Mouse (Mus musculus) limb, embryonic 11.5 days (tissue): ENCODE measurements around the gene Rab25. TPM values are rescaled to one million over a fixed set of nuclear protein-coding genes. Genes with fewer than 3 reads are reported as not detected.

ENCODE experiments used
- ATAC-seq: fragments of 200-750 bp; cut with Nextera tagmentation; 2 replicates; pipeline ENCODE4 v1.8.0; 2017; ENCODE audit warnings: low read depth; ENCODE audit not compliant: insufficient number of reproducible peaks, low FRiP score, low TSS enrichment
- DNase-seq: peaks from one replicate; pipeline ENCODE4 v3.0.0-alpha.2; 2015; ENCODE audit warnings: low spot score
- H3K27ac ChIP-seq: fragments of 300-500 bp; sonication (generic); replicated peaks from 2 replicates; pipeline ENCODE4 v1.5.1; 2014; ENCODE audit warnings: low read depth, mild to moderate bottlenecking, low read length
- H3K27me3 ChIP-seq: fragments of 300-500 bp; sonication (generic); 2 replicates; pipeline ENCODE4 v1.6.1; 2014; ENCODE audit warnings: mild to moderate bottlenecking, low read length, mixed read lengths; ENCODE audit not compliant: control insufficient read depth, insufficient read depth
- H3K36me3 ChIP-seq: fragments of 300-500 bp; sonication (generic); 2 replicates; pipeline ENCODE4 v1.6.1; 2014; ENCODE audit warnings: mild to moderate bottlenecking, low read length, moderate library complexity, mixed read lengths; ENCODE audit not compliant: control insufficient read depth, insufficient read depth
- H3K4me1 ChIP-seq: fragments of 300-500 bp; sonication (generic); 2 replicates; pipeline ENCODE4 v1.6.1; 2014; ENCODE audit warnings: low read length, mixed read lengths; ENCODE audit not compliant: control insufficient read depth, insufficient read depth
- H3K4me2 ChIP-seq: fragments of 300-500 bp; sonication (generic); 2 replicates; pipeline ENCODE4 v1.6.1; 2014; ENCODE audit warnings: low read depth, mild to moderate bottlenecking, moderate library complexity; ENCODE audit not compliant: severe bottlenecking
- H3K4me3 ChIP-seq: fragments of 300-500 bp; sonication (generic); 2 replicates; pipeline ENCODE4 v1.5.1; 2014; ENCODE audit warnings: low read depth, low read length
- H3K9ac ChIP-seq: fragments of 300-500 bp; sonication (generic); 2 replicates; pipeline ENCODE4 v1.6.1; 2014; ENCODE audit warnings: mild to moderate bottlenecking, low read length
- H3K9me3 ChIP-seq: fragments of 300-500 bp; sonication (generic); 2 replicates; pipeline ENCODE4 v1.6.1; 2016; ENCODE audit warnings: low read length; ENCODE audit not compliant: control insufficient read depth
- WGBS: fragments of 180-500 bp; shearing (Covaris S2); extraction: QIAGEN DNeasy Blood & Tissue Kit; methylation state at CpG from one replicate; pipeline ENCODE4 v1.1.7; 2014; 5-methylcytosine and 5-hydroxymethylcytosine counted together
- polyA plus RNA-seq: library from polyadenylated mRNA; unstranded; fragments of >200 nt; fragmentation: Nextera tagmentation; extraction: Ambion mirVana; gene quantifications from 2 replicates; pipeline ENCODE4 v1.2.1, GENCODE M21; 2014

Gene Rab25
- polyA plus RNA-seq, 1 experiment from 2014 or later, result 2.4 TPM

- Histone ChIP-seq H3K9ac (peak overlapping the region; percentile 71), H3K4me3 (peak overlapping the region; percentile 85), H3K36me3 (peaks cover 12% of the 10 kb centered on the region), H3K27me3 (no peaks in the 10 kb centered on the region), H3K27ac (0 out of 2 replicates have a peak overlapping the region, but pooled peaks have one; percentile 53), H3K4me1 (peaks cover 7% of the 10 kb centered on the region), H3K9me3 (no peaks in the 10 kb centered on the region), H3K4me2 (peak overlapping the region; percentile 77)
- ATAC-seq, result no peak
- DNase-seq, result no peak
- 25% methylated on average over 16 of the region's 16 CpGs for WGBS
Measured at GRCm38 (mm10) chr3:88552082-88552645, 4.1 kb upstream of the Rab25 start.

DNA sequence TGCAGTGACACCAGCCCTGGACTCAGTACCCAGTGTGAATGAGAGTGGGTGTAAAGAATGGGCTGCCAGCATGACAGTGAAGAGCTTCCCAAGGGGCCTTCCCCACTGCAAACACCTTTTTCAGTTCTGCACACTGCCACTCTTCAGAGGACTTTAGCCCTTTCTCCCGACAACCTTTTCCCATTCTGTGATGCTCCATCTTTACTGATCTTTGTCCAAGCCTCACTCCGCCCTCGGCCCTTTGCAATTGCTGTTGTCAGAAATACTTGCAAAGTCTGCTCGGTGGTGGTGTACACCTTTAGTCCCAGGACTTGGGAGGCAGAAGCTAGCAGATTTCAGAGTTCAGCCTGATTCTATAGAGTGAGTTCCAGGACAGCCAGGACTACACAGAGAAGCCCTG lies 3.5 kb upstream of the Rab25 start:
- H3K4me1 ChIP-seq, result peaks cover 7% of the 10 kb centered on the region
- DNase-seq (no peak), ATAC-seq (no peak)
- no peak overlapping the region for H3K9ac ChIP-seq
- H3K9me3 ChIP-seq, result no peaks in the 10 kb centered on the region
- no peak overlapping the region for H3K27ac ChIP-seq
- WGBS, result 89% methylated on average over 4 of the region's 4 CpGs
- H3K4me3 ChIP-seq, result no peak overlapping the region
- no peaks in the 10 kb centered on the region for H3K27me3 ChIP-seq
- peaks cover 8% of the 10 kb centered on the region for H3K36me3 ChIP-seq
- no peak overlapping the region for H3K4me2 ChIP-seq

DNA sequence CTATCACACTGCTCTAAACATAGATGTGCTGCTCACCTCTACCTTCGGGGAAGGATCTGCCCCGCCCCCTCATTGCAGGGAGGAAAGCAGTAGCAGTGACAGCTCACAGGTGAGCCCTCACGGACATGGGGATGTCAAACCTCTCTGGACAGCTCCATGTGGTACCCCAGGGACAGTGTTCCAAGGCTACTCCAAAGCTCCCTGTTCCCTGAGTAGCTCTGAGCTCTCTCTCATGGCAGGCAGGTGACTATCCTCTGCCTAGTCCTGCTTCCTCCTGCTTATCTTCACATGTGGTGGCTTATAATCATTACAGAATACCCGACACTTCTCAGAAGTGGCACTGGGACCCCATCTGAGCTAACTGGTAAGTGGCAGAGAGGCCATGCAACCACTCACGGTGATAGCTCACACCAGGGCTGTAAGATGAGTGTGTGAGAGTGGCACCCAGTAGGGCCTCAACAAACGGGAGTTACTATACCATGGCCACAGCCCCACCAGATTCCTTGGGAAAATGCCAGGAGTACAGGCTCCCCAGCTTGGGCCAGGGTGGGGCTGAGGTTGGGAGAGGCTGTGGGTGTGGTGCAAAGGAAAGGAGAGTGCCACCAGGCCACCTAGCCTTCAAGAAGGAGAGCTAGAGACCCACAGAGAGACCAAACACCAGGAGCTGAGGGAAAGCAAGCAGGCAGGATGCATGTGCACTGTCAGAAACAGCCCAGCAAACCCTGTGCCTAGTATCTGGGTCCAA lies 1.3 kb downstream of the Rab25 start:
- 74% methylated on average over 6 of the region's 6 CpGs for WGBS

GRCm38 (mm10) chr3:88544955-88545591 lies 3.0 kb downstream of the Rab25 start:
- Histone ChIP-seq H3K9me3 (no peaks in the 10 kb centered on the region), H3K4me3 (no peak overlapping the region), H3K36me3 (peaks cover 3% of the 10 kb centered on the region; the same call in 1 of the 2 replicates), H3K9ac (no peak overlapping the region), H3K27me3 (no peaks in the 10 kb centered on the region), H3K4me2 (no peak overlapping the region), H3K4me1 (peaks cover 5% of the 10 kb centered on the region; the same call in 1 of the 2 replicates), H3K27ac (no peak overlapping the region)
- ATAC-seq (no peak), DNase-seq (no peak)
- WGBS, result 60% methylated on average over 20 of the region's 20 CpGs

More for the DNA sequence above, 1.3 kb downstream of the Rab25 start:
- Histone ChIP-seq H3K4me1 (peaks cover 5% of the 10 kb centered on the region; the same call in 1 of the 2 replicates), H3K36me3 (no peaks in the 10 kb centered on the region), H3K9ac (no peak overlapping the region), H3K27me3 (no peaks in the 10 kb centered on the region), H3K4me2 (no peak overlapping the region), H3K4me3 (no peak overlapping the region), H3K27ac (no peak overlapping the region), H3K9me3 (no peaks in the 10 kb centered on the region)
- ATAC-seq (no peak), DNase-seq (no peak)

DNA sequence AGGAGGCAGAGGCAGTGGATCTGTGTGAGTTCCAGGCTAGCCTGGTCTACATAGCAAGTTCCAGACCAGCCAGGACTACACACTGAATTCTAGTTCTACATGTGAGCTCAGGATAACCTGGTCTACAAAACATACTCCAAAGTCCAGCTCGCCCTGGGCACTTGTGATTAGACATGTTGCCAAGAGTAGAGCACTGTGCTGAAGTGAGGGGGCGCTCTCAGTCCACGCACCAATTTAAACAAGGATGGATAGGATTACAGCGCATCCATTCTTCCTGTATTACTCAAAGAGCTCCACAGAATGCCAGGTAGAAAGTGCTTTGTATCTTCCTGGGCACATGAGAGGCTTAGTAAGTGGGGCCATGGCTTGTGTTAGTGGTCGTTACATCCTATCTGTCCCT lies 3.6 kb downstream of the Rab25 start:
- no peak overlapping the region for H3K4me3 ChIP-seq
- H3K4me2 ChIP-seq, result no peak overlapping the region
- H3K27ac ChIP-seq, result no peak overlapping the region
- ATAC-seq, result no peak
- peaks cover 5% of the 10 kb centered on the region; the same call in 1 of the 2 replicates for H3K36me3 ChIP-seq
- H3K4me1 ChIP-seq, result peaks cover 6% of the 10 kb centered on the region; the same call in 1 of the 2 replicates
- H3K9me3 ChIP-seq, result no peaks in the 10 kb centered on the region
- WGBS, result 46% methylated on average over 5 of the region's 5 CpGs
- H3K27me3 ChIP-seq, result no peaks in the 10 kb centered on the region
- no peak for DNase-seq
- no peak overlapping the region for H3K9ac ChIP-seq

GRCm38 (mm10) chr3:88543651-88544410 lies 4.3 kb downstream of the Rab25 start:
- Histone ChIP-seq H3K27me3 (no peaks in the 10 kb centered on the region), H3K9ac (no peak overlapping the region), H3K4me1 (peaks cover 9% of the 10 kb centered on the region), H3K4me3 (no peak overlapping the region), H3K27ac (no peak overlapping the region), H3K9me3 (no peaks in the 10 kb centered on the region), H3K4me2 (no peak overlapping the region), H3K36me3 (peaks cover 5% of the 10 kb centered on the region; the same call in 1 of the 2 replicates)
- WGBS, result 72% methylated on average over 5 of the region's 5 CpGs
- DNase-seq (no peak), ATAC-seq (no peak)

DNA sequence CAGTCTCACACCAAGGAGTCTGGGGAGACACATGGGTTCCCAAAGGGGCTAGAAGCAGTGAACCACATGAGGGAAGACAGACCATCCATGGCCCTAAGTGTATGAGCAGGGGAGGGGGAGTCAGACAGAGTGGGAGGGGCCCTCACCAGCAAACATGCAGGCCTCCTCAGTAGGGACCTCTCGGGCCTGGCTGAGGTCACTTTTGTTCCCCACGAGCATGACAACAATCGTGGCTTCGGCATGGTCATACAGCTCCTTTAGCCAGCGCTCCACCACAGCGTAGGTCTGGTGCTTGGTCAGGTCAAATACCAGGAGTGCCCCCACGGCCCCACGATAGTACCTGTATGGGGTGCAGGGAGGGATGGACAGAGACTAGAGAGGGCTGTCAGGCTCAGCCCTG lies 4.9 kb downstream of the Rab25 start:
- Histone ChIP-seq H3K27me3 (no peaks in the 10 kb centered on the region), H3K36me3 (peaks cover 9% of the 10 kb centered on the region; the same call in 1 of the 2 replicates), H3K9ac (no peak overlapping the region), H3K4me1 (peaks cover 16% of the 10 kb centered on the region), H3K27ac (no peak overlapping the region), H3K4me2 (no peak overlapping the region), H3K4me3 (no peak overlapping the region; the same call in 1 of the 2 replicates), H3K9me3 (no peaks in the 10 kb centered on the region)
- DNase-seq (no peak), ATAC-seq (no peak)
- WGBS, result 90% methylated on average over 8 of the region's 8 CpGs

DNA sequence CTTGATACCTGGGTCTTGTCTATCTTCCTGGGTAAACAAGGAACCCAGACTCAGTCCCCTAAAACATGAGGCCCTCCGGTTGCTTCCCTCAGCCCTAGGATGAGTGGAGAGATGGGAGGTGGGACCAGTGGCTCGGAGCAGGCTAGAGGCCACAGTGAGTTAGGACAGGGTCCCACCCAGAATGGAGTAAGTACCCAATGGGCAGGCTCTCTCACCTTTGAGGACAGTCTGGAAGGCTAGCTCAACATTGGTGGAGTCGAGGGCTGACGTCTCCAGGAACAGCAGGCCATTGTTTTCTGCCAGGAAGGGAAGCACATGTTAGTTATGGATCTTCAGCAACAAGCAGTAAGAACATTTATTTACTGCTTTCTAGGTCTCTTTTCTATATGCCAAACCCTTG lies 5.6 kb downstream of the Rab25 start:
- no peaks in the 10 kb centered on the region for H3K9me3 ChIP-seq
- H3K27ac ChIP-seq, result no peak overlapping the region
- DNase-seq (no peak), ATAC-seq (no peak)
- no peak overlapping the region for H3K4me3 ChIP-seq
- WGBS, result 69% methylated on average over 4 of the region's 4 CpGs
- peaks cover 9% of the 10 kb centered on the region; the same call in 1 of the 2 replicates for H3K36me3 ChIP-seq
- no peak overlapping the region for H3K4me2 ChIP-seq
- no peaks in the 10 kb centered on the region for H3K27me3 ChIP-seq
- H3K4me1 ChIP-seq, result peaks cover 20% of the 10 kb centered on the region
- no peak overlapping the region for H3K9ac ChIP-seq
